Mouse (Mus musculus) ES-Bruce4 (cell line): ENCODE data around the gene Ntn3. TPM values are rescaled to one million over a fixed set of nuclear protein-coding genes. Genes with fewer than 3 reads are reported as not detected.

ENCODE experiments used
- H3K27ac ChIP-seq: 2 replicates; pipeline ENCODE4 v1.5.1; 2012; ENCODE audit warnings: low read length, inconsistent platforms; ENCODE audit not compliant: insufficient read depth
- H3K27me3 ChIP-seq: 2 replicates; pipeline ENCODE4 v1.6.1; 2012; ENCODE audit warnings: mild to moderate bottlenecking, low read length, inconsistent platforms; ENCODE audit not compliant: control insufficient read depth, poor library complexity, insufficient read depth, severe bottlenecking
- H3K36me3 ChIP-seq: 2 replicates; pipeline ENCODE4 v1.6.1; 2012; ENCODE audit warnings: inconsistent platforms, mild to moderate bottlenecking, low read length, moderate library complexity; ENCODE audit not compliant: control insufficient read depth, poor library complexity, insufficient read depth, severe bottlenecking
- H3K4me1 ChIP-seq: one replicate; pipeline ENCODE4 v1.8.1; 2011; ENCODE audit warnings: low read length; ENCODE audit not compliant: control insufficient read depth, insufficient read depth
- H3K4me3 ChIP-seq: 2 replicates; pipeline ENCODE4 v1.5.1; 2011; ENCODE audit warnings: low read depth, mild to moderate bottlenecking, low read length
- H3K9ac ChIP-seq: 2 replicates; pipeline ENCODE4 v1.6.1; 2012; ENCODE audit warnings: low read depth, mild to moderate bottlenecking, inconsistent platforms; ENCODE audit not compliant: poor library complexity, severe bottlenecking
- H3K9me3 ChIP-seq: replicated peaks from 2 replicates; pipeline ENCODE4 v1.6.1; 2012; ENCODE audit warnings: mild to moderate bottlenecking, low read length, inconsistent platforms; ENCODE audit not compliant: control insufficient read depth, poor library complexity, insufficient read depth, severe bottlenecking
- CTCF ChIP-seq: IDR thresholded peaks from one replicate; pipeline ENCODE4 v1.8.1; 2011; ENCODE audit warnings: low read depth, low read length
- EP300 ChIP-seq: IDR thresholded peaks from 2 replicates; pipeline ENCODE4 v1.6.1; 2011; ENCODE audit warnings: low read depth, low read length; ENCODE audit not compliant: insufficient read depth
- POLR2A ChIP-seq: IDR thresholded peaks from one replicate; pipeline ENCODE4 v1.8.1; 2011; ENCODE audit warnings: low read length; ENCODE audit not compliant: insufficient read depth
- polyA plus RNA-seq: library from polyadenylated mRNA; stranded (reverse); fragments of >200 nt; gene quantifications from 2 replicates; pipeline ENCODE4 v1.2.4, GENCODE M21; 2011; ENCODE audit warnings: low read depth; ENCODE audit not compliant: missing spikeins, insufficient read depth, insufficient read length

Ntn3 gene
- polyA plus RNA-seq, 1 experiment: 0.96 TPM

DNA sequence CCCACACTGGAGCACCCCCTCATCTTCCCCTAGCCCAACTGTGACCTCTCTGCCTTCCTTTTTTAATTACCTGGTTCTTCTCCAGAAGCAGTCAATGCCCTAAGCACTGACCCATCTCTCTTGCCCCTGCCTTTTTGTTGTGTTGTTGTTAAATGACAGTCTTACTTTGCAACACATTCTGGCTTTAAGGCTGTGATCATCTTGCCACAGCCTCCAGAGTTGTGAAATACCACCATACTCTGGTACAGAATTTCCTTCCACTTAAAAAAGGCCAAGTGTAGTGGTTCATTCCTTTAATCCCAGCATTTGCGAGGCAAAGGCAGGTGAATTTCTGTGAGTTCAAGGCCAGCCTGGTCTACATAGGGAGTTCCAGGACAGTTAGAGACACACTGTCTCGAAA is 18.4 kb downstream of the Ntn3 start:
- no peak for TF ChIP-seq POLR2A
- TF ChIP-seq CTCF: no peak
- TF ChIP-seq EP300: no peak
- Histone ChIP-seq H3K4me1 (peaks cover 5% of the 10 kb centered on the region), H3K36me3 (no peaks in the 10 kb centered on the region), H3K9ac (no peak overlapping the region), H3K27ac (no peak overlapping the region), H3K27me3 (no peaks in the 10 kb centered on the region), H3K9me3 (no peaks in the 10 kb centered on the region), H3K4me3 (no peak overlapping the region)

- Histone ChIP-seq H3K4me3 (no peak overlapping the region), H3K9ac (no peak overlapping the region), H3K4me1 (peaks cover 1% of the 10 kb centered on the region), H3K27ac (no peak overlapping the region), H3K27me3 (no peaks in the 10 kb centered on the region), H3K9me3 (no peaks in the 10 kb centered on the region), H3K36me3 (no peaks in the 10 kb centered on the region)
- TF ChIP-seq POLR2A: no peak
- no peak for TF ChIP-seq EP300
- TF ChIP-seq CTCF: no peak
Observed at GRCm38 (mm10) chr17:24174259-24174658, 35.1 kb downstream of the Ntn3 start.

DNA sequence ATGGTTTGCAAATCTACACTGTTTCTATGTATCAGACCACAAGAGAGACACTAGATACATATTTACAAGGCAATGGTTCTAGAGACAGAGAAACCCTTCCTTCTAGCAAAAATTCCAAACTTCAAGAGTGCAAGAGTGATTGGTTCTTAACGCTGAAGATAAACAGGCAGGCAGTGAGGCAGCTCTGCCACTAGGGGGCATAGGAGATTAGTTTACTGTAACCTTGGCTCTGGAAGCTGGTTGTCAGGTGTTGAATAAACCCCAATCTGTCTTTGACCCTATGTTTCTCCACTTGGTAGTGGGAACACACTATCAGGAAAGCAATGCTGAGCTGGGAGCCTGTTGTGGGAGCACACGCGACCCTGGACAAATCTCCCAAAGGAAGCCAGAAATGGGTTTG is 35.9 kb downstream of the Ntn3 start:
- Histone ChIP-seq H3K4me1 (peaks cover 1% of the 10 kb centered on the region), H3K27ac (no peak overlapping the region), H3K27me3 (no peaks in the 10 kb centered on the region), H3K9me3 (no peaks in the 10 kb centered on the region), H3K9ac (no peak overlapping the region), H3K4me3 (no peak overlapping the region), H3K36me3 (no peaks in the 10 kb centered on the region)
- TF ChIP-seq POLR2A (no peak), CTCF (peak; percentile 42)

- Histone ChIP-seq H3K36me3 (peaks cover 9% of the 10 kb centered on the region), H3K9me3 (no peaks in the 10 kb centered on the region), H3K27me3 (no peaks in the 10 kb centered on the region), H3K9ac (no peak overlapping the region), H3K4me1 (peaks cover 6% of the 10 kb centered on the region), H3K27ac (no peak overlapping the region), H3K4me3 (no peak overlapping the region)
- TF ChIP-seq POLR2A: no peak
- no peak for TF ChIP-seq CTCF
- no peak for TF ChIP-seq EP300
Observed at GRCm38 (mm10) chr17:24171738-24172137, 37.6 kb downstream of the Ntn3 start.

DNA sequence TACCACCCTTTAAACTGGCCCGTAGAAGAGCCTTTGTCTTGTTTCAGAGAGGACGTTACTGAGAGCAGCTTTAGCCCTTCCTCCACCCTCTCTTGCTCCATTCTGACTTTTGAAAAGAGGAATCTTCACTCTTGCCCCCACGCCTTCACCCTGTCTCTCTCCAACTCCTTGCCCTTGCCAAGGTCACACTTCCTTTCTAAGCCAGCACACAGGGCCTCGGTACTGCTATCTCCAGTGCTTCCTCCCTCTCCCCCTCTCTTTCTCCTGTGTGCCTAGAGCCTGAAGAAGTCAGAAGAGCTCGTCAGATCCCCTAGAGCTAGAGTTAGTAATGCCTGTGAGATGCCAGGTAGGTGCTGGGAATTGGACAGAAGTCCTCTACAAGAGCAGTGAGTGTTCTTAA is 38.6 kb downstream of the Ntn3 start:
- Histone ChIP-seq H3K4me1 (peaks cover 6% of the 10 kb centered on the region), H3K27ac (no peak overlapping the region), H3K9me3 (no peaks in the 10 kb centered on the region), H3K36me3 (peaks cover 13% of the 10 kb centered on the region), H3K4me3 (no peak overlapping the region), H3K27me3 (no peaks in the 10 kb centered on the region), H3K9ac (no peak overlapping the region)
- TF ChIP-seq CTCF (no peak), POLR2A (no peak), EP300 (no peak)

- Histone ChIP-seq H3K9me3 (no peaks in the 10 kb centered on the region), H3K9ac (peak overlapping the region; percentile 77), H3K4me1 (peaks cover 6% of the 10 kb centered on the region), H3K4me3 (peak overlapping the region; percentile 73), H3K27ac (peak overlapping the region; percentile 42; the same call in 1 of the 2 replicates), H3K27me3 (no peaks in the 10 kb centered on the region), H3K36me3 (peaks cover 13% of the 10 kb centered on the region)
- TF ChIP-seq CTCF (no peak), EP300 (no peak), POLR2A (no peak)
Observed at GRCm38 (mm10) chr17:24170125-24170524, 39.2 kb downstream of the Ntn3 start.
